Mouse (Mus musculus): ENCODE results near the gene Trim67.

- TF ChIP-seq CTCF (IDR thresholded peaks at IDR 0.05; ENCODE audit: low read depth, low read length) = no peak
- no peak for TF ChIP-seq POLR2A (IDR thresholded peaks at IDR 0.05; ENCODE audit: borderline replicate concordance, low read depth, low read length)
Measured at GRCm38 (mm10) chr8:124831531-124831930, 38.6 kb downstream of the Trim67 start.
